Mouse (Mus musculus) heart, postnatal 0 days (tissue): ENCODE results near the gene Tmem54.

Experiments used
- CTCF ChIP-seq: IDR thresholded peaks from 2 replicates; pipeline ENCODE4 v1.5.1; 2016; ENCODE audit warnings: antibody characterized with exemption, control low read depth, low read depth
- EP300 ChIP-seq: IDR thresholded peaks from 2 replicates; pipeline ENCODE4 v1.6.1; 2016; ENCODE audit warnings: antibody characterized with exemption, low read depth

GRCm38 (mm10) chr4:129130149-129130548 is 24.8 kb downstream of the Tmem54 start:
- peak; percentile 58 for TF ChIP-seq CTCF
- no peak for TF ChIP-seq EP300
